Mouse (Mus musculus): ENCODE measurements at regions not wholly inside any gene's neighbourhood (a gene's known extent, or its start where the extent isn't known, plus 50 kb on each side); places are given as distances from the start of the nearest gene placed in this dataset.

- Histone ChIP-seq H3K79me2 (replicated peaks; ENCODE audit: control insufficient read depth, extremely low read depth, insufficient read depth, poor library complexity, severe bottlenecking) (no peaks in the 10 kb centered on the region), H3K4me3 (replicated peaks in 1 of 3; ENCODE audit: low read depth in 2 of 3, low read length in 2 of 3, poor library complexity in 1 of 3) (no peak overlapping the region), H3K9me3 (replicated peaks; ENCODE audit: low read length) (peaks cover 43% of the 10 kb centered on the region), H3K27me3 (replicated peaks) (no peaks in the 10 kb centered on the region), H3K36me3 (replicated peaks in 1 of 2; ENCODE audit: control insufficient read depth in 1 of 2, insufficient read depth in 1 of 2, low read length in 1 of 2) (no peaks in the 10 kb centered on the region), H3K27ac (ENCODE audit: insufficient read depth, low read depth) (no peak overlapping the region), H3K9ac (ENCODE audit: insufficient read depth, low read depth) (no peak overlapping the region), H3K4me1 (ENCODE audit: control insufficient read depth in 1 of 2, insufficient read depth in 2 of 2) (no peaks in the 10 kb centered on the region), H3K4me2 (ENCODE audit: insufficient read depth, low read depth, poor library complexity, severe bottlenecking) (no peak overlapping the region)
- dilution Hi-C loops (cut with MboI; ENCODE audit: extremely low pct_ligation_motif_present, extremely low pct_unique_long_range_greater_than_20kb, low sequenced_read_pairs) = no loop called here
- no peak for DNase-seq (ENCODE audit: extremely low read depth)
- TF ChIP-seq MAFK (IDR thresholded peaks at IDR 0.05; ENCODE audit: insufficient replicate concordance, low read length) (no peak), POLR2AphosphoS2 (IDR thresholded peaks at IDR 0.05; ENCODE audit: low read depth, low read length) (no peak), MAX (IDR thresholded peaks at IDR 0.05; ENCODE audit: low read length) (no peak), POLR2A (IDR thresholded peaks at IDR 0.05; ENCODE audit: low read depth, low read length) (no peak), E2F4 (IDR thresholded peaks at IDR 0.05; ENCODE audit: insufficient replicate concordance, low read depth, low read length) (no peak), ZNF384 (IDR thresholded peaks at IDR 0.05; ENCODE audit: low read depth, low read length) (no peak), BHLHE40 (IDR thresholded peaks at IDR 0.05; ENCODE audit: low read depth, low read length) (no peak), ZC3H11A (IDR thresholded peaks at IDR 0.05; ENCODE audit: low read depth, low read length) (no peak), ZMIZ1 (IDR thresholded peaks at IDR 0.05; ENCODE audit: low read depth, low read length) (no peak), MEF2A (IDR thresholded peaks at IDR 0.05; ENCODE audit: borderline replicate concordance, low read depth, low read length) (no peak), HCFC1 (IDR thresholded peaks at IDR 0.05; ENCODE audit: low read depth, low read length) (no peak), CTCF (conservative IDR thresholded peaks at IDR 0.05 in 1 of 2, IDR thresholded peaks at IDR 0.05 in 1 of 2; ENCODE audit: low read depth in 2 of 2, low read length in 2 of 2) (no peak), MYC (IDR thresholded peaks at IDR 0.05; ENCODE audit: low read depth, low read length) (no peak), TCF12 (IDR thresholded peaks at IDR 0.05; ENCODE audit: low read depth, low read length) (no peak), CHD2 (IDR thresholded peaks at IDR 0.05; ENCODE audit: low read length) (no peak), RCOR1 (conservative IDR thresholded peaks at IDR 0.05; ENCODE audit: low read depth, low read length) (no peak), GABPA (IDR thresholded peaks at IDR 0.05; ENCODE audit: insufficient replicate concordance, low read depth, low read length) (no peak), EP300 (IDR thresholded peaks at IDR 0.05; ENCODE audit: low read length) (no peak), UBTF (IDR thresholded peaks at IDR 0.05; ENCODE audit: low read depth, low read length) (no peak), NRF1 (IDR thresholded peaks at IDR 0.05; ENCODE audit: low read depth, low read length) (no peak)
- in situ Hi-C loops (cut with MboI; ENCODE audit: low pct_ligation_motif_present, low pct_unique_long_range_greater_than_20kb, low sequenced_read_pairs) = no loop called here
Measured at GRCm38 (mm10) chr12:45499834-45500233, 425.3 kb upstream of the Stxbp6 start.

GRCm38 (mm10) chr12:45498230-45498629, 423.7 kb upstream of the Stxbp6 start:
- Histone ChIP-seq H3K9ac (ENCODE audit: insufficient read depth, low read depth) (no peak overlapping the region), H3K4me2 (ENCODE audit: insufficient read depth, low read depth, poor library complexity, severe bottlenecking) (no peak overlapping the region), H3K27me3 (replicated peaks) (no peaks in the 10 kb centered on the region), H3K79me2 (replicated peaks; ENCODE audit: control insufficient read depth, extremely low read depth, insufficient read depth, poor library complexity, severe bottlenecking) (no peaks in the 10 kb centered on the region), H3K4me1 (ENCODE audit: control insufficient read depth in 1 of 2, insufficient read depth in 2 of 2) (no peaks in the 10 kb centered on the region), H3K36me3 (replicated peaks in 1 of 2; ENCODE audit: control insufficient read depth in 1 of 2, insufficient read depth in 1 of 2, low read length in 1 of 2) (no peaks in the 10 kb centered on the region), H3K27ac (ENCODE audit: insufficient read depth, low read depth) (no peak overlapping the region), H3K9me3 (replicated peaks; ENCODE audit: low read length) (peaks cover 45% of the 10 kb centered on the region), H3K4me3 (replicated peaks in 1 of 3; ENCODE audit: low read depth in 2 of 3, low read length in 2 of 3, poor library complexity in 1 of 3) (no peak overlapping the region)
- dilution Hi-C loops (cut with MboI; ENCODE audit: extremely low pct_ligation_motif_present, extremely low pct_unique_long_range_greater_than_20kb, low sequenced_read_pairs) = no loop called here
- TF ChIP-seq ZMIZ1 (IDR thresholded peaks at IDR 0.05; ENCODE audit: low read depth, low read length) (no peak), IRF4 (IDR thresholded peaks at IDR 0.05; ENCODE audit: low read depth, low read length) (no peak), PAX5 (IDR thresholded peaks at IDR 0.05; ENCODE audit: low read length) (no peak), MAFK (IDR thresholded peaks at IDR 0.05; ENCODE audit: insufficient replicate concordance, low read length) (no peak), ZC3H11A (IDR thresholded peaks at IDR 0.05; ENCODE audit: low read depth, low read length) (no peak), RAD21 (IDR thresholded peaks at IDR 0.05; ENCODE audit: low read depth, low read length) (no peak), MEF2A (IDR thresholded peaks at IDR 0.05; ENCODE audit: borderline replicate concordance, low read depth, low read length) (no peak), CHD2 (IDR thresholded peaks at IDR 0.05; ENCODE audit: low read length) (no peak), RCOR1 (conservative IDR thresholded peaks at IDR 0.05; ENCODE audit: low read depth, low read length) (no peak), JUN (IDR thresholded peaks at IDR 0.05; ENCODE audit: insufficient read depth, low read depth, low read length) (no peak)
- in situ Hi-C loops (cut with MboI; ENCODE audit: low pct_ligation_motif_present, low pct_unique_long_range_greater_than_20kb, low sequenced_read_pairs) = no loop called here
- no peak for DNase-seq (ENCODE audit: extremely low read depth)

All from CH12.LX (cell line).